Mouse (Mus musculus) liver, embryonic 14.5 days (tissue): ENCODE results near the gene Mapk8ip2. TPM values are rescaled to one million over a fixed set of nuclear protein-coding genes. Genes with fewer than 3 reads are reported as not detected.

Experiments used
- ATAC-seq: fragments of 200-750 bp; cut with Nextera tagmentation; 2 replicates; pipeline ENCODE4 v1.8.0; 2017; ENCODE audit warnings: moderate number of reproducible peaks, mild to moderate bottlenecking, moderate library complexity; ENCODE audit not compliant: insufficient read depth
- DNase-seq, 3 experiments: peaks; one replicate each; pipeline ENCODE4 v3.0.0-alpha.2; 2012 to 2013; ENCODE audit warnings: low read depth in 3 of 3, low spot score in 3 of 3
- H3K27ac ChIP-seq: fragments of 300-500 bp; sonication (generic); 2 replicates; pipeline ENCODE4 v1.5.1; 2014; ENCODE audit warnings: moderate library complexity, mild to moderate bottlenecking, control low read depth, inconsistent platforms
- H3K27me3 ChIP-seq: fragments of 300-500 bp; sonication (generic); 2 replicates; pipeline ENCODE4 v1.6.1; 2014; ENCODE audit warnings: mild to moderate bottlenecking, low read length, moderate library complexity; ENCODE audit not compliant: control insufficient read depth, insufficient read depth
- H3K36me3 ChIP-seq: fragments of 300-500 bp; sonication (generic); replicated peaks from 2 replicates; pipeline ENCODE4 v1.6.1; 2014; ENCODE audit warnings: low read depth; ENCODE audit not compliant: control insufficient read depth, insufficient read depth
- H3K4me1 ChIP-seq, 2 experiments: fragments of 200-500 bp in 1 of 2; fragments of 300-500 bp in 1 of 2; sonication (generic) in 1 of 2; replicated peaks; 2 replicates each; pipeline ENCODE4 v1.6.1; 2012 to 2014; ENCODE audit warnings: antibody characterized with exemption in 1 of 2, inconsistent platforms in 1 of 2, low read length in 1 of 2; ENCODE audit not compliant: control insufficient read depth in 2 of 2, insufficient read depth in 2 of 2
- H3K4me2 ChIP-seq: fragments of 300-500 bp; sonication (generic); 2 replicates; pipeline ENCODE4 v1.6.1; 2014; ENCODE audit warnings: low read depth, mild to moderate bottlenecking, control low read depth, moderate library complexity
- H3K4me3 ChIP-seq, 2 experiments: fragments of 200-500 bp in 1 of 2; fragments of 300-500 bp in 1 of 2; sonication (generic) in 1 of 2; 2 replicates each; pipeline ENCODE4 v1.5.1; 2012 to 2014; ENCODE audit warnings: low read depth in 2 of 2, low read length in 2 of 2, mild to moderate bottlenecking in 2 of 2, control low read depth in 1 of 2, inconsistent platforms in 1 of 2, moderate library complexity in 1 of 2; ENCODE audit not compliant: insufficient read depth in 1 of 2
- H3K9ac ChIP-seq: fragments of 300-500 bp; sonication (generic); replicated peaks from 2 replicates; pipeline ENCODE4 v1.6.1; 2014; ENCODE audit warnings: mild to moderate bottlenecking, control low read depth, moderate library complexity
- H3K9me3 ChIP-seq: fragments of 300-500 bp; sonication (generic); 2 replicates; pipeline ENCODE4 v1.6.1; 2016; ENCODE audit warnings: low read length, mixed read lengths; ENCODE audit not compliant: control insufficient read depth
- CTCF ChIP-seq: IDR thresholded peaks from 2 replicates; pipeline ENCODE4 v1.5.1; 2016; ENCODE audit warnings: antibody characterized with exemption, low read depth, control low read depth
- EP300 ChIP-seq: IDR thresholded peaks from 2 replicates; pipeline ENCODE4 v1.6.1; 2016; ENCODE audit warnings: antibody characterized with exemption, low read depth
- WGBS: fragments of 180-500 bp; shearing (Covaris S2); extraction: QIAGEN DNeasy Blood & Tissue Kit; methylation state at CpG from one replicate; pipeline ENCODE4 v1.1.7; 2014; ENCODE audit not compliant: insufficient replicate concordance; 5-methylcytosine and 5-hydroxymethylcytosine counted together
- polyA plus RNA-seq, 2 experiments: library from polyadenylated mRNA; depleted of rRNA in 1 of 2; stranded (reverse) in 1 of 2; unstranded in 1 of 2; fragments of >200 nt; fragmentation: Nextera tagmentation in 1 of 2; extraction: Ambion mirVana in 1 of 2; gene quantifications; 2 replicates each; pipeline versions ENCODE4 v1.2.1 to v1.2.3; 2012 to 2014

Gene Mapk8ip2
- polyA plus RNA-seq (2012; rRNA removed) (0.02 and 0.08 TPM in 2 replicates), polyA plus RNA-seq (2014; fragmentation: Nextera tagmentation; extraction: Ambion mirVana) (not detected in 2 replicates)

DNA sequence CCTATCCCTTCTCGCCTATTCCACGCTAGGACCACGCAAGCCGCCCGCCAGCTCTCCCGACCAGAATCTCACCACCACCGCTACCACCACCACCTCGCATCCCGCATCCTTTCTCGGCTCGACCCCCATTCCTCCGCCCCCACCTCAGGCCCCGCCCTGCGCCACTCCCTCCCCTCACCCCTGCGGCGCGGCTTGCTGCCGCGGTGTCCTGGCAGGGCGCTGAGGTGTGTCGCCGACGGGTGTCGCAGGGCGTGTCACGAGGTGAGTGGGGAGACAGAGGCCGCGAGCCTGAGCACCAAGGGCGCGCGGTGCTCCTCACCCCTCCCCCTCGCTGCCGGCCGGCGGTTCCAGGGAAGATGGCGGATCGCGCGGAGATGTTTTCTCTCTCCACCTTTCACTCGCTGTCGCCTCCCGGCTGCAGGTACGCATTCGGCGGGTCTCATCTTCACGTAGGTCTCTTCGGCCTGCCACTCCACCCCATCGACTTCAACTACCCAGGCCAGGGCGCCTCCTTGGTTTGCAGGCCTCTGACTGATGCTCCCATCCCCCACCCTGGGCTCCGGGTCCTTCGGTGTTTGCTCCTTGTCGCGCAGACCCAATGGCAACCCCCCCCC lies at the start of gene Mapk8ip2:
Gene Mapk8ip2 (plus strand): TSS at position 49 of the 614 bp plus-strand sequence.
- Histone ChIP-seq H3K27ac (no peak within 1 kb of the TSS), H3K9ac (no peak within 1 kb of the TSS), H3K27me3 (peaks cover 19% of the 10 kb centered on the region), H3K4me1 (no peaks in the 10 kb centered on the region), H3K4me2 (peak within 1 kb of the TSS; percentile 50), H3K9me3 (no peaks in the 10 kb centered on the region), H3K4me3 (peak within 1 kb of the TSS; percentile 8 to 26; a peak in 2 of 4 replicates), H3K36me3 (no peaks in the 10 kb centered on the region)
- ATAC-seq (no peak), DNase-seq (no peak)
- no peak for TF ChIP-seq EP300
- TF ChIP-seq CTCF, result no peak
- 2% methylated on average over 53 of the region's 53 CpGs for WGBS

DNA sequence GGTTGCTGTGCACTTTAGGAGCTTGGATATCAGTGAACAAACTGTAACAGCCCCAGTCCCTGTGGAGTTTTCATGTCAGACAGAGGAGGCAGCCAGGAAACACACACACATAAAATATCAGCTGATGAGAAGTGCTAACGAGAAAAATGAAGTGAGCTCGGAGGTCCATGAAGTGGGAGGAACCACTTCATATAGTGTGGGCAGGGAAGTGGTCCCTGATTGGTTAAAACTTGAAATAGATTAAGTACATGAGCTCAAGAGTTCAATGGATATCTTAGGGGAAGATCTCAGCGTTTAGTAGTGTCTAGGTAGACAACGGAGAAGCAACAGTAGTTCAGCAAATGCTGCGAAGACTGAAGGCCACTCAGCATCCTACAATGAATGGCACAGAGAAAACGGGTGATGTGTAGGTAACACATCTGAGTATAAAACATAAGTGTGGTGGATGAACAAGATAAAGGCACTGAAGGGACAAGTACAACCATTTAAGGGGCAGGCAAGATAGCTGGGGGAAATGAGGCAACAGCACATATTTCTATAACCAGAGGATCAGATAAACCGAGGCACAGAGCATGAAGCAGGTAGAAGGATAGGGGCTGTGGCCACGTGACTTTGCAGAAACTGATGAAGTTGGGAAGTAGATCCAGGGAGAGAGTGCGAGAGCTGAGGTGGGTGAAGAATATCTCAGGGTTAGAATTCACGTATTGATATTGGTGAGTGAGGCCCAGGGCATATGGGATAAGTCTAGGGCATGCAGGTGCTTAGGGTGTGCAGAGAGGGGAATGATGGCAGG lies 48.7 kb upstream of the Mapk8ip2 start:
- TF ChIP-seq EP300 (no peak), CTCF (no peak)
- Histone ChIP-seq H3K4me1 (0 out of 4 replicates have a peak, but pooled peaks cover 0 to 2% of the 10 kb centered on the region in 2 experiments), H3K27me3 (no peaks in the 10 kb centered on the region), H3K27ac (no peak overlapping the region), H3K4me3 (no peak overlapping the region), H3K9ac (no peak overlapping the region), H3K9me3 (no peaks in the 10 kb centered on the region), H3K36me3 (no peaks in the 10 kb centered on the region), H3K4me2 (no peak overlapping the region)
- no peak for DNase-seq
- WGBS, result 60% methylated on average over 10 of the region's 10 CpGs
- ATAC-seq, result no peak

DNA sequence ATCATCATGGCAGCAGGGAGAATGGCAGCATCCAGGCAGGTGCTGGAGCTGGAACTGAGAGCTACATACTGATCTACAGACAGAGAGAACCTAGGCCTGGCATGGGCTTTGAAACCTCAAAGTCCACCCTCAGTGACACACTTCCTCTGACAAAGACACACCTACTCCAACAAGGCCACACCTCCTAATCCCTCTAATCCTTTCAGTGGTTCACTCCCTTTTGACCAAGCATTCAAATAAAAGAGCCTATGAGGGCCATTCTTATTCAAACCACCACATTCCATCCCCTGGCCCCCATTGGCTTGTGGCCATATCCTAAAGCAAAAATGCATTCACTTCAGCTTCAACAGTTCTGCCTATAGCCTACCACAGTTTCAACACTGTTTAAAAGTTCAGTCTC lies 47.0 kb upstream of the Mapk8ip2 start:
- H3K27ac ChIP-seq, result no peak overlapping the region
- no peaks in the 10 kb centered on the region for H3K27me3 ChIP-seq
- no peak for TF ChIP-seq EP300
- TF ChIP-seq CTCF, result no peak
- H3K36me3 ChIP-seq, result no peaks in the 10 kb centered on the region
- DNase-seq, result no peak
- no peaks in the 10 kb centered on the region for H3K9me3 ChIP-seq
- no peak overlapping the region for H3K9ac ChIP-seq
- no peaks in the 10 kb centered on the region for H3K4me1 ChIP-seq
- H3K4me2 ChIP-seq, result no peak overlapping the region
- H3K4me3 ChIP-seq, result no peak overlapping the region
- no peak for ATAC-seq

DNA sequence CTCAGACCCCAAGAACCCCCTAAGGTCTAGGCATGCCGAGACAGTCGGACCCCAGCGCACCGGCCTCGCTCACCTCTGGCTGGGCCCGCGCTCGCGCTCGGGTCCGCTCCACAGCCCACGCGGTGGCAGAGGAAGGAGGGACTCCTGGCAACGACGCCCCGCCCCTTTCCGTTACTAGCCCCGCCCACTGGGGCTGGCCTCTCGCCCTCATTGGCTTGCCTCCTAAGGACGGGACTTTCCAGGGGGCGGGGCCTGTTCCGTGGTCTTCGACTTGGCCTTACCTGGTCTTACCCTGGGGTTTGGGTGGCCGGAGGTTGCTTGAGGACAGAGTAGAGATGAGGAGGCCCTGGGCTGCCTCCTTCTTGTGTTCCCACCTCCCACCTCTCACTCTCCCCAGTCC lies 43.6 kb upstream of the Mapk8ip2 start, which contains the start of gene Syce3:
Gene Syce3 (minus strand): TSS at position 386 of the 400 bp plus-strand sequence.
- Histone ChIP-seq H3K27me3 (no peaks in the 10 kb centered on the region), H3K27ac (no peak within 1 kb of the TSS), H3K4me2 (no peak within 1 kb of the TSS), H3K36me3 (no peaks in the 10 kb centered on the region), H3K9ac (no peak within 1 kb of the TSS), H3K4me1 (no peaks in the 10 kb centered on the region), H3K9me3 (no peaks in the 10 kb centered on the region), H3K4me3 (no peak within 1 kb of the TSS)
- TF ChIP-seq EP300, result no peak
- TF ChIP-seq CTCF, result no peak
- WGBS, result 72% methylated on average over 24 of the region's 24 CpGs
- no peak for DNase-seq
- ATAC-seq, result no peak

DNA sequence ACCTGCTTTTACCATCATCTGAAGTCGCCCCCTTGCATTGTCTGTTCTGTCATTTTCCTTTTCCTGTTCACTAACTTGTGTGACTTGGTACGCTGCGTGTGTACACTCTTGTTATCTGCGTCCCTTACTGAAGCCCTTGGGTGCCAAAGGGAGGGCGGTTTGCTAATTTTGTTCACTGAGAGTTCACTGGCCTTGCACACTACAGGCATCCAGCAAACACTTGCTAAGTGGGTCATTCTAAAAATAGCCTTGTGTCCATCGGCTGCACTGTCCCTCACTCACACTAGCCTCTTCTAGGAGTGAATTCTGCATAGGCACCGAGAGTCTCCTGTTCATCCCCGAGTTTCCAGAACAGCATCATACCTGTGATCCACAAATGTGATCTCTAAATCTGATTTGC lies 38.4 kb upstream of the Mapk8ip2 start:
- WGBS, result 65% methylated on average over 8 of the region's 8 CpGs
- no peak overlapping the region for H3K27ac ChIP-seq
- DNase-seq (no peak), ATAC-seq (no peak)
- TF ChIP-seq EP300 (no peak), CTCF (no peak)
- H3K4me2 ChIP-seq, result no peak overlapping the region
- H3K9me3 ChIP-seq, result no peaks in the 10 kb centered on the region
- no peak overlapping the region for H3K9ac ChIP-seq
- no peaks in the 10 kb centered on the region for H3K4me1 ChIP-seq
- no peaks in the 10 kb centered on the region for H3K36me3 ChIP-seq
- H3K4me3 ChIP-seq, result no peak overlapping the region
- no peaks in the 10 kb centered on the region for H3K27me3 ChIP-seq
